8 mouse cellular contexts compared by ENCODE assay signal in the genomic region with DNA sequence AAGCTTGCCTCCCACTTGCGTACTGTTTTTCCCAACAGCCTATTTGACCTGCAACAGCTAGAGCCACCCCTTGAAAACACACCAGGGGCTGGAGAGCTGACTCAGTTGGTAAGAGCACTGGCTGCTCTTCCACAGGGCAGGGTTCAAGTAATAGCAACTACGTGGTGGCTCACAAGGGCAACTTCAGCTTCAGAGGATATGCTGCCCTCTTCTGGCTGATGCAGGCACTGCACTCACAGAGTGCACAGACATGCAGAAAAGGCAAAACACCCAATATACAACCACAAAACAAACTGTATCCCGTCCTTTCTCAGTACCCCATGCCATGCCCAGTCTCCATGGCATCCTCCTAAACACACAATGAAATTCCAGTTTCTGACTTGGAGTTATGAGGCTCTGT. TPM values are rescaled to one million over a fixed set of nuclear protein-coding genes. Genes with fewer than 3 reads are reported as not detected.
DNase-seq lines count a peak whose midpoint lies in the region; ATAC-seq and TF ChIP-seq lines count a peak whose summit lies in the region.

No protein-coding gene starts in this region.

- H3K27ac ChIP-seq in CH12.LX (ENCODE audit: insufficient read depth, low read depth): no peak overlapping the region
- H3K27ac ChIP-seq in kidney, postnatal 0 days: peak overlapping the region; percentile 94

- TF ChIP-seq CTCF in CH12.LX (conservative IDR thresholded peaks at IDR 0.05 in 1 of 2, IDR thresholded peaks at IDR 0.05 in 1 of 2; ENCODE audit: low read depth in 2 of 2, low read length in 2 of 2): peak; percentile 86 to 98
- peak; percentile 80 for TF ChIP-seq CTCF in kidney, postnatal 0 days (IDR thresholded peaks at IDR 0.05; ENCODE audit: low read depth)

- no peak overlapping the region for H3K4me2 ChIP-seq in CH12.LX (ENCODE audit: insufficient read depth, low read depth, poor library complexity, severe bottlenecking)
- no peak overlapping the region for H3K4me2 ChIP-seq in kidney, postnatal 0 days (ENCODE audit: low read length)

- no peak for TF ChIP-seq EP300 in CH12.LX (IDR thresholded peaks at IDR 0.05; ENCODE audit: low read length)

- peak; percentile 77 for TF ChIP-seq RAD21 in CH12.LX (IDR thresholded peaks at IDR 0.05; ENCODE audit: low read depth, low read length)

- dilution Hi-C loops in CH12.LX (cut with MboI; ENCODE audit: extremely low pct_ligation_motif_present, extremely low pct_unique_long_range_greater_than_20kb, low sequenced_read_pairs): no loop called here

- no peak for TF ChIP-seq POLR2A in CH12.LX (IDR thresholded peaks at IDR 0.05; ENCODE audit: low read depth, low read length)

- peaks cover 8% of the 10 kb centered on the region for H3K9me3 ChIP-seq in CH12.LX (replicated peaks; ENCODE audit: low read length)
- no peaks in the 10 kb centered on the region for H3K9me3 ChIP-seq in kidney, postnatal 0 days (replicated peaks; ENCODE audit: low read length)

- H3K36me3 ChIP-seq in CH12.LX (replicated peaks in 1 of 2; ENCODE audit: control insufficient read depth in 1 of 2, insufficient read depth in 1 of 2, low read length in 1 of 2): no peaks in the 10 kb centered on the region
- H3K36me3 ChIP-seq in kidney, postnatal 0 days (ENCODE audit: insufficient read depth, low read length): no peaks in the 10 kb centered on the region

- peaks cover 0 to 10% of the 10 kb centered on the region in 2 experiments; a peak in 2 of 4 replicates for H3K4me1 ChIP-seq in CH12.LX (ENCODE audit: control insufficient read depth in 1 of 2, insufficient read depth in 2 of 2)
- H3K4me1 ChIP-seq in kidney, postnatal 0 days (replicated peaks; ENCODE audit: insufficient read depth, low read length): peaks cover 27% of the 10 kb centered on the region

- peaks cover 19% of the 10 kb centered on the region for H3K27me3 ChIP-seq in CH12.LX (replicated peaks)
- no peaks in the 10 kb centered on the region for H3K27me3 ChIP-seq in kidney, postnatal 0 days (ENCODE audit: insufficient read depth, low read length)

- DNase-seq in layer of hippocampus, postnatal 10 days (ENCODE audit: low spot score in 2 of 2): peak; percentile 51 to 64
- DNase-seq in layer of hippocampus, adult 8-10 months (ENCODE audit: low spot score in 2 of 2): no peak
- DNase-seq in CH12.LX (ENCODE audit: extremely low read depth): peak; percentile 53
- DNase-seq in adrenal gland, postnatal 14 days: peak; percentile 69
- DNase-seq in kidney, postnatal 0 days (ENCODE audit: low spot score): peak; percentile 45
- peak; percentile 74 for DNase-seq in testis, postnatal 10 days (ENCODE audit: low spot score)
- DNase-seq in urinary bladder, postnatal 36 days (ENCODE audit: low spot score in 2 of 2): no peak
- DNase-seq in layer of hippocampus, postnatal 36 days: no peak

- in situ Hi-C loops in CH12.LX (cut with MboI; ENCODE audit: low pct_ligation_motif_present, low pct_unique_long_range_greater_than_20kb, low sequenced_read_pairs): loop anchor here (5.0 to 10.0 kb wide), 2 partner anchors 121 to 189 kb away; no protein-coding TSS in a partner anchor

- H3K79me2 ChIP-seq in CH12.LX (replicated peaks; ENCODE audit: control insufficient read depth, extremely low read depth, insufficient read depth, poor library complexity, severe bottlenecking): no peaks in the 10 kb centered on the region

- H3K9ac ChIP-seq in CH12.LX (ENCODE audit: insufficient read depth, low read depth): no peak overlapping the region
- no peak overlapping the region for H3K9ac ChIP-seq in kidney, postnatal 0 days (ENCODE audit: low read depth, low read length)

- 72% methylated on average over 3 of the region's 3 CpGs for WGBS in kidney, postnatal 0 days

- no peak overlapping the region for H3K4me3 ChIP-seq in CH12.LX (replicated peaks in 1 of 3; ENCODE audit: low read depth in 2 of 3, low read length in 2 of 3, poor library complexity in 1 of 3)
- no peak overlapping the region for H3K4me3 ChIP-seq in kidney, postnatal 0 days (replicated peaks; ENCODE audit: low read depth, low read length)

- no peak for ATAC-seq in kidney, postnatal 0 days (replicated peaks; ENCODE audit: low FRiP score, low read depth)

TF ChIP-seq in CH12.LX, 34 proteins besides CTCF, POLR2A, EP300 and RAD21:
- peak; percentile 28; the same call in 1 of the 2 replicates for TF ChIP-seq ZC3H11A (IDR thresholded peaks at IDR 0.05; ENCODE audit: low read depth, low read length)
- peak; percentile 87 for TF ChIP-seq SMC3 (IDR thresholded peaks at IDR 0.05; ENCODE audit: low read depth, low read length)
- no peak for TF ChIP-seq JUN (IDR thresholded peaks at IDR 0.05; ENCODE audit: insufficient read depth, low read depth, low read length)
TF ChIP-seq in CH12.LX: peak in this region for 2.

RNA-seq across cellular contexts. Expression of a gene that starts 34.7 kb away (rescaled TPM):
- total RNA-seq in layer of hippocampus, postnatal 10 days (2021): 1 to 10 TPM; 4.2 to 5.6 TPM
- 1 to 10 TPM; 4.4 to 7.6 (median 5.4) TPM for total RNA-seq in layer of hippocampus, adult 8-10 months (2022)
- total RNA-seq in CH12.LX (2012; rRNA removed) (0.21 and 0.34 TPM in 2 replicates), CH12.LX (2014; rRNA removed) (0.16 TPM in 1 of 2 replicates, not detected in the other)
- polyA plus RNA-seq in CH12.LX (2012; ENCODE audit: insufficient read length, low read depth): 0.39 and 0.55 TPM in 2 replicates
- total RNA-seq in adrenal gland, postnatal 14 days (2021): 10.7 and 13.1 TPM in 2 replicates
- polyA plus RNA-seq in kidney, postnatal 0 days (2015; fragmentation: Nextera tagmentation; extraction: Ambion mirVana): 14.5 and 15.4 TPM in 2 replicates
- total RNA-seq in layer of hippocampus, postnatal 36 days (2021): 1 to 10 TPM; 6.6 to 8.6 TPM

Comparison
In these comparisons a context has a peak if more than half of its experiments do, and no peak if none do; other contexts are left out.
1. DNase-seq: peak in layer of hippocampus, postnatal 10 days (2 of 2), CH12.LX (single experiment), adrenal gland, postnatal 14 days (single experiment), kidney, postnatal 0 days (single experiment) and testis, postnatal 10 days (single experiment); none in layer of hippocampus, adult 8-10 months (0 of 2), urinary bladder, postnatal 36 days (0 of 2) and layer of hippocampus, postnatal 36 days (0 of 2).